Mouse (Mus musculus) C2C12 (cell line): ENCODE data around the gene Slc4a3. TPM values are rescaled to one million over a fixed set of nuclear protein-coding genes. Genes with fewer than 3 reads are reported as not detected.

Experiments used
- H3K27me3 ChIP-seq: one replicate; pipeline ENCODE4 v1.6.1; 2011; ENCODE audit not compliant: control insufficient read depth, insufficient read depth, insufficient read length
- H3K36me3 ChIP-seq: one replicate; pipeline ENCODE4 v1.6.1; 2011; ENCODE audit not compliant: control insufficient read depth, insufficient read depth
- H3K4me3 ChIP-seq: one replicate; pipeline ENCODE4 v1.5.1; 2011; ENCODE audit warnings: mild to moderate bottlenecking, control low read depth; ENCODE audit not compliant: poor library complexity, insufficient read depth, severe bottlenecking
- H3K79me2 ChIP-seq: one replicate; pipeline ENCODE4 v1.6.1; 2011; ENCODE audit not compliant: control insufficient read depth, insufficient read depth
- H3K79me3 ChIP-seq: one replicate; pipeline ENCODE4 v1.6.1; 2011; ENCODE audit warnings: low read depth, control low read depth
- H3ac ChIP-seq: one replicate; pipeline ENCODE3; 2011; ENCODE audit warnings: low read depth; ENCODE audit not compliant: control insufficient read depth, insufficient read length
- CEBPB ChIP-seq: IDR thresholded peaks from one replicate; pipeline ENCODE4 v1.6.1; 2011; ENCODE audit warnings: low read depth, mild to moderate bottlenecking, control low read depth, moderate library complexity
- CTCF ChIP-seq: IDR thresholded peaks from one replicate; pipeline ENCODE4 v1.5.1; 2011; ENCODE audit not compliant: control insufficient read depth, insufficient read depth, insufficient read length
- FOSL1 ChIP-seq: IDR thresholded peaks from one replicate; pipeline ENCODE4 v1.8.0; 2011; ENCODE audit warnings: mild to moderate bottlenecking, low read length; ENCODE audit not compliant: poor library complexity, insufficient read depth, severe bottlenecking
- MAX ChIP-seq: IDR thresholded peaks from one replicate; pipeline ENCODE4 v1.6.1; 2011; ENCODE audit warnings: mild to moderate bottlenecking, control low read depth
- MYOD1 ChIP-seq: IDR thresholded peaks from one replicate; pipeline ENCODE4 v1.6.1; 2011; ENCODE audit warnings: low read depth; ENCODE audit not compliant: control insufficient read depth, insufficient read length
- MYOG ChIP-seq: IDR thresholded peaks from one replicate; pipeline ENCODE4 v1.6.1; 2011; ENCODE audit not compliant: control insufficient read depth, insufficient read length; ENCODE audit errors: extremely low read depth
- USF1 ChIP-seq: IDR thresholded peaks from one replicate; pipeline ENCODE4 v1.6.1; 2011; ENCODE audit warnings: low read depth, mild to moderate bottlenecking, control low read depth, moderate library complexity
- long read RNA-seq, 2 experiments: library from polyadenylated mRNA; unstranded; transcript quantifications; one replicate each; pipeline ENCODE4 v2.0.0; 2019 to 2020
- polyA plus RNA-seq: library from polyadenylated mRNA; unstranded; fragments of >200 nt; fragmentation: generic; extraction: Trizol; gene quantifications from one replicate; pipeline ENCODE4 v1.2.1, GENCODE M21; 2012; ENCODE audit warnings: missing spikeins

Slc4a3 gene
- polyA plus RNA-seq: 3.1 TPM
- long read RNA-seq, experiment 1, partial matches to known transcripts: 2 of 3 reads
- long read RNA-seq, experiment 1, other reads (novel, unspliced or antisense): 1 of 3 reads
- long read RNA-seq, experiment 2, partial matches to known transcripts: 1 of 12 reads
- long read RNA-seq, experiment 2, other reads (novel, unspliced or antisense): 11 of 12 reads

DNA sequence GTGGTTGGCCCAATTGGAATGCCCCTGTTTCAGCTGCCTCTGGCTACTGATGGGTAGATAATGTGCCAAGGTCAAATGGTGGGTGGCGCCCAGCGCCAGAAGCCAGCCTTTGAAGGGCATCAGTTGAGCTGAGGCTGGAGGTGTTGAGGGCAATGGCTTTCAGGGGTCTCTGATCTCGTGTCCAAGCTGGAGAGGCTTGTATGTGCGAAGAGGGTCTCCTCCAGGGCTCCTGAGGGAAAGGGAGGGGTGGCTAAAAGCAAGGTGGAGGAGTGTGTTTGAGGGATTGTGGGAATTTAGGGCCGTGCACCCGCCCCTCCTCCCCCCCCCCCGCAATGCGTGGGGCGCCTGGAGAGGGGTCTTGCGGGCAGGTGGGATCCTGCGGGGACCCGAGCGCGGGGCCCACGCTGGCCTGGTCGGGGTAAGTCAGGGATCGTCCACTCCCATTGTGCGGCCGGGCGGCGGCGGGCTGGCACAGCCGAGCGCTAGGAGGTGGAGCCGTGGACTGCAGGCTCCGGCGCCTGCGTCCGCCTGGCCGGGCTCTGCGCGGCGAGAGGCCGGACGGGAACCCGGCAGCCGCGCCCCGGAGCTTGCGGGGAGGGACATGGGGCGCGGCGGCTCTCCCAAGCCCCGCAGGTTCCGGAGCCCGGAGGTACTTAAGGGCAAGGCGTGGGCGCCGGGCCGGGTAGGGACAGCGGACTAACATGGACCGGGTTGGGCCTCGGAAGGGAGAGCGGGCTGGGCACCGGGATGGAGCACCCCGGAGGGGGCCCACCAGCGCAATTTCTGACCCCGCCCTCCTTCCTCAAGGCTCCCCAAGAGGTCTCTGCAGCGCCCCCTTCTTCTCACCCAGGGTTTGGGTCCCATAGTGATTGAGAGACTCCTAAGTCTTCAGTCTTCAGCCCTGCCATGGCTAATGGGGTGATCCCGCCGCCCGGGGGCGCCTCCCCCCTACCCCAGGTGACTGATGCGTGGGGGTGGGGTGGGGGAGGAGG, at the start of gene Slc4a3:
Slc4a3 (plus strand) TSS at position 302 of the 992 bp plus-strand sequence.
- H3K27me3 ChIP-seq: no peaks in the 10 kb centered on the region
- H3K4me3 ChIP-seq: peak within 1 kb of the TSS; percentile 36
- no peaks in the 10 kb centered on the region for H3K79me3 ChIP-seq
- TF ChIP-seq MYOD1 (no peak), CTCF (no peak), USF1 (no peak), FOSL1 (no peak), MAX (no peak), MYOG (no peak), CEBPB (no peak)
- no peaks in the 10 kb centered on the region for H3K36me3 ChIP-seq
- peak within 1 kb of the TSS; percentile 71 for H3ac ChIP-seq
- no peaks in the 10 kb centered on the region for H3K79me2 ChIP-seq

DNA sequence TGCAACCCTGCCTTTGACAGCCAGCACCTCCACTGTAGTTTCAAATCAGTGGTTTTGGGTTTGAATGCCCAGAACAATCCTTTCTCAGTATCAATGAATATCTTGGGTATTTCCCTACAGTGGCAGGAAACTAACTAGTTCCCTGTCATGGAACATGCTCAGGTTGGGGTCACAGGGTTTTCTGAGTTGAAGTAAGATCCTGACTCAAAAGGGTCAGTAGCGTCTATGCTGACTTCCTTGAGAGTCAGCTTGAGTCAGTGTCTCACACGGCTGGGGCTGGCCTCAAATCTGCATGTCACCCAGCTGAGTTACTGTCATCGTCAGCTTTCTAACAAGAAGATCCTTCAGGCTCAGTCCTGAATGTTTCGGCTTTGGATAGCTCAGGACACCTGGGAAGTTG, 47.2 kb upstream of the Slc4a3 start:
- Histone ChIP-seq H3K4me3 (no peak overlapping the region), H3K79me3 (no peaks in the 10 kb centered on the region), H3K27me3 (no peaks in the 10 kb centered on the region), H3K79me2 (no peaks in the 10 kb centered on the region), H3ac (no peak overlapping the region), H3K36me3 (no peaks in the 10 kb centered on the region)
- TF ChIP-seq MYOD1: no peak
- TF ChIP-seq MYOG: no peak
- TF ChIP-seq CEBPB: no peak
- TF ChIP-seq USF1: no peak
- TF ChIP-seq CTCF: no peak
- TF ChIP-seq MAX: no peak

DNA sequence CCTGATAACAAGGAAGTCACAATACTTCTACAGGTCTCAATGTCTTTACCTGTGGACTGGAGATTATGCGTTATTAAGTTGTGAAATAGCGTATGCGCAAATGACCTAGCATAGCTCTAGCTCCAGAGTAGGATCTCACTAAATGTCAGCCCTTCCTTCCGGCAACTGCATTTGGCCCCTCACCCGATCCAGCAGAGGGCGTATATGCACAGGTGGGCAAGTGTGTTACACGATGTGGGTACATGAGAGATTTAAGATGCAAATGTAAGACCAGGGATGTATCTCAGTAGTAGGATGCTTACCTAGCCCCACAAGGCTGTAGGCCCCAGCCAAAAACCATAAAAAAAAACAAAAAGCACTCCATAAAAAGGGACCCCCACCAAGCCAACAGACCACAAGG, 46.6 kb upstream of the Slc4a3 start:
- no peaks in the 10 kb centered on the region for H3K79me2 ChIP-seq
- H3K27me3 ChIP-seq: no peaks in the 10 kb centered on the region
- H3K4me3 ChIP-seq: no peak overlapping the region
- no peaks in the 10 kb centered on the region for H3K79me3 ChIP-seq
- no peak overlapping the region for H3ac ChIP-seq
- TF ChIP-seq FOSL1: no peak
- peak; percentile 10 for TF ChIP-seq CTCF
- no peaks in the 10 kb centered on the region for H3K36me3 ChIP-seq

DNA sequence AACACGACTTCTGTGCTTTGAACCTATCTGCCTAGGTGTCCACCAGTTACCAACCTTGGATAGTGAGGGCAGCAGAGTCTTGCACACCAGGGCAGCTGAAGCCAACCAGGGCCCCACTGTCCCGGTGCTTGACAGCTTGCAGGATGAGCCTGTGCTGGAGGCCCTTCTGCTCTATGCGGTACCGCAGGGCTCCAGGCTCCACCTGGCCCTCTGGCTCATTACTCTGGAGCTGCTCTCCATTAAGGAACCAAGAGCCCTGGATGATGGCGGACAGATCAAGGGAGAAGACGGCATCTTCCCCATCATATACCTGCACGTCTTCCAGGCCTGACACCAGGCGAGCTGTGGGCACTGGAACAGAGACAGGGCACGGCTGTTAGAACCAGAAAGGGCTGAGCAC, 44.2 kb upstream of the Slc4a3 start:
- H3K27me3 ChIP-seq: peaks cover 1% of the 10 kb centered on the region
- H3ac ChIP-seq: no peak overlapping the region
- no peaks in the 10 kb centered on the region for H3K79me3 ChIP-seq
- TF ChIP-seq MYOG: no peak
- no peak for TF ChIP-seq FOSL1
- TF ChIP-seq CTCF: no peak
- TF ChIP-seq USF1: no peak
- no peak for TF ChIP-seq MAX
- TF ChIP-seq MYOD1: no peak
- TF ChIP-seq CEBPB: no peak
- H3K4me3 ChIP-seq: no peak overlapping the region
- H3K79me2 ChIP-seq: no peaks in the 10 kb centered on the region
- no peaks in the 10 kb centered on the region for H3K36me3 ChIP-seq

GRCm38 (mm10) chr1:75502945-75503650, 43.0 kb upstream of the Slc4a3 start:
- no peak for TF ChIP-seq MYOG
- no peak for TF ChIP-seq FOSL1
- TF ChIP-seq CEBPB: no peak
- TF ChIP-seq CTCF: no peak
- TF ChIP-seq USF1: no peak
- no peak for TF ChIP-seq MAX
- no peak for TF ChIP-seq MYOD1
- H3K79me3 ChIP-seq: no peaks in the 10 kb centered on the region
- peaks cover 4% of the 10 kb centered on the region for H3K27me3 ChIP-seq
- no peaks in the 10 kb centered on the region for H3K79me2 ChIP-seq
- no peak overlapping the region for H3K4me3 ChIP-seq
- H3ac ChIP-seq: no peak overlapping the region
- H3K36me3 ChIP-seq: no peaks in the 10 kb centered on the region
